Mouse (Mus musculus) thymus, postnatal 14 days (tissue): Measurements from ENCODE around the gene Gm3045.
A peak's percentile ranks its signal among the peaks of the same experiment; 100 is the strongest.

Experiments used
- DNase-seq: peaks from one replicate; pipeline ENCODE4 v3.0.0; 2021

The Gm3045 gene

DNA sequence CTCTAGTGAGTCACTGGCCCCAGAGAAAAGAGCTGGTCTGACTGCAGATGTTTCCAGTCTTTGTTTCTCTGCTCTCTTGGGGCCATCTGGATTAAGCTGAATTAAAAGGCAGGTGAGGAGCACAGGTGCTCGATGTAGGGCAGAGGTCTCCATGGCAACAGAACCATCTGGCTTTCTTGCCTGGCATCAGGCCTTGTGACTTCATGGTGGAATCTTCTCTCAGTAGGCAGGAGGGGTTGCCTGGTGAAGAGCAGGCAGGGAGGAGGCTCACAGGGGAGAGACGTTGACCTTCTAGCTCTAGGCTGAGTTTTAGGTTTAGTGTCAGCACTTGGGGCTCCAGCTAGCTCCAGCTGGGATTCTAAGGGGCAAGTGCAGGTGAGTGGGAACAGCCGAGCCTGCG, at the start of gene Gm3045:
TSS of gene Gm3045 (plus strand) at position 230 of the 400 bp plus-strand sequence.
- no peak for DNase-seq

DNA sequence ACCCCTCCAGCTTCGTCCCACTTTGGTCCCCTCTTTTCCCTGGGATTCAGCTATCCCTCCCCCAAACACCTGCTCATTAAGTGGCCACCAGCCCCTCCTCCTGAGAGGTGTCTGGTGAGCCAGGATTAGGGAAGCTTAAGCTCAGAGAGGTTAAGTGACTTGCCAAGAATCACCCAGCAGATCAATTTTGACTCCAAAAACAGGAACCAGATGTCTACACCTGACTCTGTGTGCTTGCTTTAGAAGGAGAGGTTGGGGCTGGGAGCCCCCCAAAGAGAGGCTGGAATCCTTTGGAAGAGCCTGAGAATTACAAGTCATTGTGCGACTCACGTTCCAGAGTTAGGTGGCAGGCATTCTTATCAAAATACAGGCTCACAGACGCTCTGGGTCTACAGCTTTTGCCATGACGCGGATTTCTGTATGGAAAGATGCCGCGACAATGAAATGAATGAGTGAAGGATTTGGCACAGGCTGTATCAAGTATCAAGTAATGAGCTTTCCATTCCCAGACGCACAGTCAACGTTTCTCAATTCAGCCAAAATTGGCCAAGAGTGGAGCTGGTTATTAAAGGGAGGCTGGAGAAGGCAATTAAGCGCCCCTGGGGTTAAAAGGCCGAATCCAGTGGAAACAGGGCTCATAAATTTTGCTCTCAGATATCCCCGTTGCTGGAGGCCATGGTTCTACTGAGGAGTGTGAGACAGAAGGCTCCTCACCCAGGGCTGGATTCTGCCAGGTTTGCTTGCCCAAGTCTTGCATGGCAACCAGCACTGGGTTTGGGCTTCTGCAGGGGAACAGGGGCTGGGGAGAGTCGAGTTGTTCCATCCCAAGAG, 45.3 kb upstream of the Gm3045 start:
- DNase-seq, result no peak

DNA sequence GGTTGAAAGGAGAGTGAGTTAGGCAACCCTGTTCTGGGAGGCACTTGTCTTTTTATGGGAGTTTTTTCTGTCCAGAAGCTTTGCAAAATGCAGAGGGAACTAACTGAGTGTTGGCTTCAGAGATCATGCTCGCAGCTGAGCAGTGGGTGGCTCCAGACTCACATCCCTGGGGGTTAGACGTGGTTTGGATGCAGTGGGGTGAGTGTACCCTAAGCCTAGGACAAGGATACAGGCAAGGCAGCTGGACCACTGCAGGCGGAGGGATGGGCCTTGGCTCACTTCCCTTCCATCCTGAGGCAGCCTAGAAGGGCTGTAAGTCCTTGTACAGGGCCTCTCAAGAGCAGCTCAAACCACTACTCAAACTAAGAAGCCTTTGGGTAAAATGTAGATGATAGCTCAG, 43.0 kb upstream of the Gm3045 start:
- DNase-seq, result no peak

DNA sequence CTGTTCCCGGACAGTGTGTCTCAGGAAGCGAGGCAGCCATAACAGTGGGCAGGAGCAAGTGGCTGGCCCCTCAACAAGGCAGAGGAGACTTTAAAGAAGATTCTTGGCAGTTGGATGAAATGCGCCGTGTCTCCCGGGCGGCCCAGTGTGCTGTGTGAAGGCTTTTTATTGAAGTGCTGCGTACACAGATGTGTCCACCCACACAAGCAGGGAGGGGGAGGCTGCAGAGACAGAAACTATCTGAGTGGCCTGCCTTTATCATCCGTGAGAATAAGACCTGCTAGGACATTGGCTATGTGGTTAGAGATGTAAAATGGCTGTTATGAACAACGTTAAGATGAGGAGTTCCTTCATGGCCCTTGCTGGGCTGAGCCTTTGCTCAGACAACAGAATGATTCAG, 40.0 kb upstream of the Gm3045 start:
- DNase-seq, result no peak

DNA sequence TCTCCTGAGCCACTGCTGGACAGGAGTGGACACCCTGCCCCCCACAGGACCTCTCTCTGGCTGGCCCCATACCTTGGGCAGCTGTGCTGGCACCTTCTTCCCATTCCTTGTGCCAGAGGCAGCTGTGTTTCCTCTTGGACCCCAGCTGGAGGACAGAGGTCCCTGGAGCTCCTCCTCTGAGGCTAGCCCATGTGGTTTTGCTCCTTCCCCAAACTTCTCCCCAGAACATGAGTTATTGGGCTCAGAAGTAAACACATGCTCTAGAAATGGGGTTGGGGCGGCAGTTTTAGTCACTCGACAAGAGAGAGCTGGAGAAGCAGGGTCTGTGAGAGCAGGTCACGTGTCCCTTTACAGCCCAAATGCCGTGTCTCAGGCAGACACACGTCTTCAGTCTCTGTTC, 39.0 kb upstream of the Gm3045 start:
- no peak for DNase-seq

DNA sequence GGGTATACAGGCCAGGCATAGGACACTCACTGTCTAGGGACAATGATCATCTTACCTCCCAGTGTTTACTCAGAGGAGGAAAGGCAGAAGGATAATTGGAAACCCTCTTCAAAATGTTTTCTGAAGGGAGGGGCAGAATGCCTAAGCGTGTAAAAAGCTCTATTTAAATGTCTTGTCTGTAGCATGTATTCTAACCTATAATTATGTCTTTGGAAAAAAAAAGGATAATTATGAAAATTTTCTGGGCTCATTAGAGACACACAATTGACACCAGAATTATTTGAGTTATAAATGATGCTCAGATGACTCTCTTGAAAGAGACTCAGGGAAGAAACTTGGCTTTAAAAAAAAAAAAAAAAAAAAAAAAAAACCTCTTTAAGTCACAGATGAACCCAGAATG, 38.4 kb upstream of the Gm3045 start:
- DNase-seq, result no peak

DNA sequence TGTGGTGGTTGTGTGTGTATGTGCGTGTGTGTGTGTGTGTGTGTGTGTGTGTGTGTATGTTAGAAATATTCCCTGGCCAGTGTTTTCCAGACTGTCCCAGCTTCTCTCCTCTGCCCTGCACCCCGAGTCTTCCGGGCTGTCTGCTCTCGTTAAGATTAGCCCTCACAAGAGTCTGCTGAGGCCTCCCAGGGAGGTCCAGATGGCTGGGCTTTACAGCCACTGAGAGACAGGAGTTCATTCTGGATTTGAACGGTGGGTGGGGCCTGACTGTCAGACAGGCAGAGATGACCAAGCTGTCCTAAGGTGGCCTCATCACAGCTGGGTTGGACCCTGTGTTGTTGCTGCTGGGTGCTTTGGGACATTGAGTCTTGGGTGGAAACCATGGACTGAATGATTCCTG, 28.8 kb upstream of the Gm3045 start:
- no peak for DNase-seq

DNA sequence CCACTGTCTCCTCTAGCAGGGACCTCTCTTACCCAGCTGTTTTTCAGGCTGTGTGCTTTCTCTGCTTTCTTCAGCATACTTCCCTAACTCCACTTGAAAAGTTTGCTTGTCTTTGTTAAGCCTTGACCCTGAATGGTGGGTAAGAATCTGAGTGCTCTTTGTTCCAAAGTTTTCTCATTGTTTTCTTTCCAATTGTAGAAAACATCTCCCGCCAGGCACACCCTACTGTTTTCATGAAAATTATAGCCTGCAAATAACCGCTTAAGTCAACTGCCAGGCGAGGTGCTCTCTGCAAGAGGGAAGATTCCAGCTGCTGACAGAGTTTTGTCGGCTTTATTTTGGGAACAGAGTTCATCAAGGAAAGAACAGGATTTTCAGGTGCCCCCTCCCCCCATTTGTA, 25.2 kb upstream of the Gm3045 start:
- no peak for DNase-seq

DNA sequence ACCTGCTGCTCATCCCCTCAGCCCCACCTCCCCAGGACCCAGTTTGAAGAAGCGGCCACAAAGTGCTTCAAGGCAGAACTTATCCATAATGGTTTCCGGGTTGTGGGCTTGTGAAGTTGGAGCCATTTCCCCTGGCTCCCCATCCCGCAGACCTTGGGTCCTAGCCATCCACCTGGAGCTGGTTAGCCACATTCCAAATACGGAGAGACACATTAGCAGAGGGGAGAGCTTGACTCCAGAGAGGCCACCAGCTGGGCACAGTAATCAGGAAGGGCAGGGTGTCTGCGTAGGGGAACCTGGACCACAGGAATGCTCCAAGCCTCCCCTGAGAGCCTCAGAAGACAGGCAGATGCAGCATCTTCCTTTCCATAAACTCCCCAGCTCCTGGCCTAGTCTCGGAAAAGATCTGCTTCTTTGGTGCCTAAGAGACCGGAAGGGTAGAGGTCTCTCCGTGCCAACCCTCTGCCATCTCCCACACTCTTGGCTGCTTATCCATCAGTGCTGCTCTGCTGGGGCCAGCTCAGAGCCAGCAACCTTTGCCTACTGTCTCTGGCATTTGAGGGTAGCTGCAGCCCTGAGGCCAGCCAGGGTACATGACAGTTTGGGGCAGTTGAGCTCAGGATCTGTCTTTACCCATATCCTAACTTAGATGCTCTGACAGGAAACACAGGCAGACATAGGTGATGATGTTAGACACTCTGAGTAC, 22.9 kb upstream of the Gm3045 start:
- no peak for DNase-seq

DNA sequence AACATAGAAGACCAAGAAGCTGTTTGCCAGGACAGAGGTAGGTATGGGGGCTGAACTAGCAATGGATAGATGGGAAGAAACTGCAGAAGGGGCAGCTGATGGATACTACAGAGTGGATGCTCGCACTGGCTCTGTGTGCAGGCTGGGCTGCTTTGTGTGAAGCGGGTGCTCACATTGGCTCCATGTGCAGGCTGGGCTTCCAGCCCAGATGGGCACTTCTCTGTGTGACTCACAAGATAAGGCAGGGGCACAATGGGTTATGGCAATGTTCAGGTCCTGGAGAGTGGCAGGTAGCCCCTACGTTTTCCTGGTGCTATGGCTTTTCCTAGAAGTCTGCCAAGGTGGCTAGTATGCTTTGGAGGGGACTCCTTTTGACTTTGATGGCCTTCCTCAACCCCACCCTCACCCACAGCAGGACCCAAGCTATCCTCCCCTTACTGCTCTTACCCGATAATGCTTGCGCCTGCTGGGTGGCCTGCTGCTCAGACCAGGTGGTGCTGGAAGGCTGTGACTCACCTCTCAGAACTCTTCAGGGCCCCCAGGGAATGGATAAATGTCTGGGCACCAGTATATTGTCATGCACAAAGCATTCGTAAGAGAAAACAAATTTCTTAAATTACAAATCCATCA, 21.8 kb upstream of the Gm3045 start:
- DNase-seq, result no peak

DNA sequence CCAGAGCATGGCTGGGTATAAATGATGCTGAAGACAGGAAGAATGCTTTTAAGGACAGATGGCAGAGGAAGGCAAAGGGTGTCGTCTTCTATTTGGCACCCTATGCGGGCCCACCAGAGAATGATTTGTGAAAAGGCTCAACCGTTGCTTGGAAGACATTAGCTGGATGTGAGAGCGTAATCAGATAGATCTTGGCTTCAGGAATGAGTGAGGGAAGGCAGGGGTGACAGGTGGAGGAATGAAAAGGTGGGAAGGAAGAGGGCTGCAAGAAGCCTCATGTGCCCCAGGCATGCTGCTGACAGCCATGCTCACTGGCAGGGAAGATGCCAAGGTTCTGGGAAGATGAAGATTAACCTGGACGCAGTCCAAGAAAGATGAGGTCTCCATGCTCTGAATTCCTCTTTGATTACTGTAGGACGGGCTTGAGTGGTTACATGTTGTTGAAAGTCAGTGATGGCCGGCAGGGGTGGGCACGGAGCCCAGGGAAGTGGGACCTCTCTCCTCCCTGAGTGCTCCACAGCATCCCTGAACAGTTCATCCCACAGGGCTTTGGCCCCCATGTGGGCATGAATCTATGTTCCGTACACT, 14.0 kb upstream of the Gm3045 start:
- DNase-seq, result no peak

DNA sequence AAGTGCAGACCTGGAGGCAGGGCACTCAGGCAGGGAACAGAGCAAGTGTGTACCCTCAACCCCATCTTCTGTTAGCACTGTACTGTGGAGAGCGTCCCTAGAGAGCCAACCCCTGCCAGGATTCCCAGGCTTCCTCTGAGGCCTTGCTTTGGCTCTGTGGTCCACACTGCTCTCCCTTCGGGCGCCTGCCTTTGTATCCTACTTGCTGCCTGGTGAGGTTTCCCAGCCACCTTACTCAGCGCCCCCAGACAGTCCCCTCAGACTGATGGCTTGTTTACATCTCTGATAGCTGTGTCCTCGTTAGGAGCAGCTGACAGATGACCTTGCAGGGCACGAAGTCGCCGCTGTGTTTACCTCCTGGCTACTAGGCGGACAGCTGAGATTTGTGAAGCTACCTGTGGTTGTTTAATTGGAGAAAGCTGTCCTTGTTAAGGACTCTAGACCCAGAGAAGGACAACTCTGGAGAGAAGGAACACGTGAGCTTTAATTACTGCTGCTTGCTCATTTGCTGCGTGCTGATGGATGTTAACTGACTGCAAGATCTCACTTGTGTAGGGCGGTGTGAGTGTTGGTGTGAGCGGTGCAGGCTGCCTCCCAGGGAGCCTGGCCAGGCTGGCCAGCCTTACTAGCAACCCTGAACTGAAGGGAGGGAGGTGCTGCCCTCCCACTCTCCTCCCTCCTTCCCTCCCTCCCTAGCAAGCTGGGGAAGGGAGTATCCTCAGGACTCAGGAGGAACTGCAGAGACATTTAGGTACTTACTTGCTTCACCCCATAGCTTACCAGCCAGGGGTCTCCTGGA, 7.5 kb upstream of the Gm3045 start:
- DNase-seq, result no peak

DNA sequence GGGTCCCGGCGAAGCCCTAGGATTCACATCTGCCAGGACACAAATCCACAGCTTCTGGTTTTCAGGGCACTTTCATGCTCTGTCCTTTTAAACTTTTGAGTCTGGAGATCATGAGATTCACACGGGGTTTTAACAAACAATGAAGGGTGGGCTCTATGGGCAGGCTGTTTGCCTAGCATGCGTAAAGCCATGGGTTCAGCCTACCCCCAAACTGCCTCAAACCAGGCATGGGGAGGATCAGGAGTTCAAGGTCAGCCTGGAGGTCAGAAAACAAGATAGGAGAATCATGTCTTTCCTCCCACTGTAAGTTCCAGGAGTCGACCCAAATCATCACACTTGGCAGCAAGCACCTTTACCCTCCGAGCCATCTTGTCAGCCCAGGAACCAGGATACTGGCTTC, 6.9 kb upstream of the Gm3045 start:
- DNase-seq, result no peak

DNA sequence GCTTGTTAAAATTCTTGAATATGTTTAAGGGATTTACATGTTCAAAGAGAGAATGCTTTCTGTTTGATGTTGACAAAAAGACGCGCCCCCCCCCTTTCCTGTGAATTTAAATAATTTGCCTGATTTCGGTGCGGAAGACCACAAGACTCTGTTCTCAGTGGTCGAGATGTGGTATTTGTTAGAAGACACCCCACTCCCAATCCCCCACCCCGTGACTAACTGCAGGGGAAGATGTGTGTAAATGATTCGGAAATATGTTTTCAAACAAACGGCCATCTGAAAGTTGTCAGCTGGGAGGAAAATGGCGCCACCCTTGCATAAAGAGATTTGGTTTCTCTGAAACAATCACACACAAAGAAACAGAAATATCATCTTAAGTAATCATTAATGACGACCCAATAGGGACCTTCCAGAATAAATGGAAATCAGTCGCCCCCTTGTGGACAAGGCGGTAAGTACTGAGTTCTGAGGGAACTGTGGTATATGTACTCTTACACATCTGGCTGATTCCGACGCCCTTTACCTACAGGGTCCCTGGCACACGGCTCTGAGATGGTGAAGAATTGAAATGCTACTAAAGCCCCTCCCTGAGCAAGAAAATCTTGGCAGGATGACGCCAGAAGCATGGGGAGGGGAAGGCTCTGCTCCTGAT, 4.2 kb upstream of the Gm3045 start:
- DNase-seq, result peak; percentile 44

DNA sequence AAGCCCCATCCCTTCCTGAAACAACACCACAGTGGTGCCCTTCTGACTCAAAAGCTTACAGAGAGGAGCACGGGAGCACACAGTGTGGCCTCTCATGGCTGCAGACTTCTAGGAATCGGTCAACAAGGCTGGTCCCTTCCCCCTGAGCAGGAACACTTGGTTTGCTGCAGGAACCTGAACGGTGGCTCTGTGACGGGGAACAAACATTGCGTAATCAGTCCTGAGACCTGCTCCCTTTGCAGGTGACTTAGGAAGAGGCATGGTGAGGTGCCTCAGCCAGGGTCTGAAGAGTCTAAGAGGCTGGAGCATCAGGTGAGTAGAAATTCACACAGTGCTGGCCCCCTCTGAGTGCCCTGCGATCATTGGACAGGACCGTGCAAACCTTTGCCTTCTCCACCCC, 463 bp upstream of the Gm3045 start:
- DNase-seq, result no peak

DNA sequence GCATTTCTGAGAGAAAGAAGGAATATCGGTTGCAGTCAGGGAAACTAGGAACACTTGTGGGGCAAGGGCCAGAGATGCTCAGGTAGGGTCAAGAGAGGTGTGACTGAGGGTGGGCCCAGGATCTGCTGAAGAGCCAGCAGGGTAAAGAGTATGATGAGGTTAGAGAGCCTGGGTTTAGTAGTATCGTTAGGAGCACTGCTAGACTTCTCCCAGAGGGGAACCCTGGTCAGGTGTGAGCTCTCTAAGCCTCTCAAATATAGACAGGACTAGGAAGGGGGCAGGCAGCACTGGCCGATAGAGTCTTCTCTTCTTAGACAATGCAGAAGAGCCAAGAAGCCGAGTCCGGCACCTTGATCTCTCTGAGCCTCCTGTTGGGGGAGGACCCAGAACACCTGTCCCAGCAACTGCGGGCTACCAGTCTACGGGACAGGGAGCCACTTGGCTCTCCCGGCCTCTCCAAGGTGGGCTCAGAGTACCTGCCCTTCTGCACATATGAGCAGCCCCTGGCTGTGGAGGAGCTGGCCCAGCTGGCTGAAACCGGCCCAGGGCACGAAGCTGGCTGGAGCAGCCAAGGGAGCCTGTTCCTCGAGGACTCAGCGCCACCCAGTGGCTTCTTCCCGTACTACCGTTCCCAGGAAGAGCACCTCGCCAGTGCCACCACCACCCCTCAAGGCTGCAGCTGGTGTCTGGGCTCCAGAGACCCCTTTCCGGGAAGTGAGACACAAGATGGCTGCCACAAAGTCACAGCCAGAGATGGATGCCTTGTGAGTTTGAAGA, 2.5 kb downstream of the Gm3045 start:
- peak; percentile 58 for DNase-seq

DNA sequence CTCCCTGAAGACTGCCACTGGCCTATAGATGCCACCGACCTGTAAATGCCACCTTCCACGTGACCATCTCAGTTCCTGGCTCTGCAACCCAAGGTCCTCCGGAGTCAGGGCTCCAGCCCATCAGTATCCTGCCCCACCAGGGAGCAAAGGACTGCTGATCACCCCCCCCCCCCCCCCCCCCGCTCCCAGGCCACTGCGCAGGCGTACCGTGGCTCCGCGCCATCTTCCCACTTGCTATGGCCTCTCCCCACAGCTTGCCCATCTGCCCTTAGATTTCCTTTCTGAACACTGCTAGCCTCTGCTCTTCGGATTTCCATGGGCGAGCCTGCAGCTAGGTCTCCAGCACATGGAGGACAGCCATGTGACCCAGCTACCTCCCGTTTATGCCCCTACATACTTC, 6.1 kb downstream of the Gm3045 start:
- no peak for DNase-seq

DNA sequence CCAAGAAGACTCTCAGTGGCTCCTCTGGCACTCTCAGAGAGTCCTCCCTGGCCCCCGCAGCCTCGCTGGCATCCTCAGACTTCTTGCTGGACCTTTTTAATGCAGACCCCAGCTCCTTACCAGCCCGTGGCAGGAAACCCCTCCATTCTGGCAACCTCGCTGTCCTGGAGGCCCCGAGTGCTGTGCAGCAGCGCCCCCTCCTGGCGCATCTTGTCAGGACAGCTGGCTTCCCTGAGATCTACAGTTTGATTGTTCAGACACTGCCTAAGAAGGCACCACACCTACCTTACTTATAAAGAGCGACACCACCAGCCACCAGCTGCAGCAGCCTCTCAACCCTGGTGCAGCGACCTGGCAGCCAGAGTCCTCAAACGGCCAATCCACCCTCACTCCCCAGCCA, 7.1 kb downstream of the Gm3045 start:
- peak; percentile 65 for DNase-seq

DNA sequence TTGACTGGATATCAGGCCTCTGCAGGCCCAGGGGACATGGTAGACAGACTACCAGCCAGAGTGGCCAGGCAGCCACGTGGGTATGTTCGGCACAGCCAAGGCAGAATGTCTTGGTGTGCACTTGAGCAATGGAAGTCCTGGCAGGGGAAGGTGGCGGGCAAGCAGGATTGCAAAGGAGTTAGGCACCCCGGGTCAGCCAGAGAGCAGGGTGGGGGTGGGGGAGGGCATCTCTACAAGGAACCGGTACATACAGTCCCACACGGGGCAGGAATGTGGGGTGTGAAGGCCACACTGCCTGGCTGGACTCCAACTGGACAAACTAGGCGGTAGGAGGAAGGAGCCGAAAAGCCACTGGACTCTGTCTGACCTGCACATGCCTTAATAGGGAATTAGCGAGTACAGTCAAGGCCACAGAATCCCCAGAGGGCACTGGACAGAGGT, 7.9 kb downstream of the Gm3045 start:
- no peak for DNase-seq

DNA sequence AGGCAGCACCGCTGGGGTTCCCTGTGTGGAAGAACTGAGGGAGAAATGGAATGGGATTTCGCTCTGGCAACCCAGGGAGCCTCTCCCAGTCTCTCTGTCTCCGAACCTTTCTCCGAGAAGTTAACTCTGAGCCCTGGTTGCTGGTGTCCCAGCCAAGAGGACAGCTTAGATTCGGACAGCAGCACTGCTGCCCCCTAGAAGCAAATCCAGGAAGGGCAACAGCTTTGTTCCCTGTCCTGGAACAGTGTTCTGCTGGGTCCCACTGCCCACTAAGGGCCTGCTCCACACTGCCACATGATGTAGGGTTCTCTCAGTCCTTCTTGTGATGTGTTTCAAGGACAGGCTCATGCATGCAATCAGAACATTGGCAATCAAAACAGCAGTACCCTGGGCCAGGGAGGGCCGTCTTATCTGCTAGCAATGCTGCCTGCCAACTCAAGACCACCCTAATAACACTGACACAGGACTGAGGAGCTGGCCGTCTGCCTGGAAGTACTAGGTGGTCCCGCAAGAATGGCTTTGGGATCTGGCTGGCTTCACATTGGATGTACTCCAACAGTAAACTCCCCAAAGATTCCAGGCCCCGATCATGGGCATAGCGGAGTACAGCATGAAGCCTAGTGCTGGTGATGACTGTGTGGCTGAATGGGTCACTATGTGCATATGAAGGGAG, 9.4 kb downstream of the Gm3045 start:
- no peak for DNase-seq
